Mouse (Mus musculus): Measurements from ENCODE around the gene Iqsec2. TPM values are rescaled to one million over a fixed set of nuclear protein-coding genes. Genes with fewer than 3 reads are reported as not detected.

Gene Iqsec2
- total and polyA plus RNA-seq, 2 experiments from 2014 or later: 51.7 to 131 TPM

- DNase-seq (ENCODE audit: low spot score) (no peak), ATAC-seq (ENCODE audit: insufficient read depth, low read depth) (no peak)
- Histone ChIP-seq H3K27me3 (ENCODE audit: control insufficient read depth, insufficient read depth, low read length) (0 out of 2 replicates have a peak, but pooled peaks cover 4% of the 10 kb centered on the region), H3K4me1 (ENCODE audit: control insufficient read depth, insufficient read depth) (peaks cover 22% of the 10 kb centered on the region), H3K4me3 (ENCODE audit: low read depth, low read length) (no peak overlapping the region), H3K36me3 (replicated peaks; ENCODE audit: control insufficient read depth, insufficient read depth, low read length) (no peaks in the 10 kb centered on the region), H3K9ac (replicated peaks; ENCODE audit: low read depth, low read length) (no peak overlapping the region), H3K27ac (ENCODE audit: low read depth) (no peak overlapping the region), H3K4me2 (ENCODE audit: low read depth, low read length) (no peak overlapping the region), H3K9me3 (replicated peaks; ENCODE audit: control insufficient read depth, low read length) (no peaks in the 10 kb centered on the region)
- 26% methylated on average over 1 of the region's 1 CpGs for WGBS
- TF ChIP-seq EP300 (IDR thresholded peaks at IDR 0.05; ENCODE audit: low read depth): no peak
- no peak for TF ChIP-seq CTCF (IDR thresholded peaks at IDR 0.05; ENCODE audit: low read depth)
Measured at GRCm38 (mm10) chrX:152168521-152168920, 24.5 kb downstream of the Iqsec2 start.

GRCm38 (mm10) chrX:152171041-152172026, 27.3 kb downstream of the Iqsec2 start:
- H3K9ac ChIP-seq (replicated peaks; ENCODE audit: low read depth, low read length): no peak overlapping the region
- H3K4me1 ChIP-seq (ENCODE audit: control insufficient read depth, insufficient read depth): peaks cover 22% of the 10 kb centered on the region
- 46% methylated on average over 6 of the region's 6 CpGs for WGBS
- 0 out of 2 replicates have a peak, but pooled peaks cover 4% of the 10 kb centered on the region for H3K27me3 ChIP-seq (ENCODE audit: control insufficient read depth, insufficient read depth, low read length)
- no peaks in the 10 kb centered on the region for H3K36me3 ChIP-seq (replicated peaks; ENCODE audit: control insufficient read depth, insufficient read depth, low read length)
- H3K4me2 ChIP-seq (ENCODE audit: low read depth, low read length): no peak overlapping the region
- H3K27ac ChIP-seq (ENCODE audit: low read depth): peak overlapping the region; percentile 70
- ATAC-seq (ENCODE audit: insufficient read depth, low read depth): peak; percentile 45
- DNase-seq (ENCODE audit: low spot score): no peak
- H3K9me3 ChIP-seq (replicated peaks; ENCODE audit: control insufficient read depth, low read length): no peaks in the 10 kb centered on the region
- TF ChIP-seq CTCF (IDR thresholded peaks at IDR 0.05; ENCODE audit: low read depth) (no peak), EP300 (IDR thresholded peaks at IDR 0.05; ENCODE audit: low read depth) (no peak)
- no peak overlapping the region for H3K4me3 ChIP-seq (ENCODE audit: low read depth, low read length)

GRCm38 (mm10) chrX:152172487-152172935, 28.4 kb downstream of the Iqsec2 start:
- DNase-seq (ENCODE audit: low spot score): peak; percentile 86
- Histone ChIP-seq H3K9me3 (replicated peaks; ENCODE audit: control insufficient read depth, low read length) (no peaks in the 10 kb centered on the region), H3K27me3 (ENCODE audit: control insufficient read depth, insufficient read depth, low read length) (no peaks in the 10 kb centered on the region), H3K4me1 (ENCODE audit: control insufficient read depth, insufficient read depth) (peaks cover 22% of the 10 kb centered on the region), H3K4me3 (ENCODE audit: low read depth, low read length) (no peak overlapping the region), H3K4me2 (ENCODE audit: low read depth, low read length) (peak overlapping the region; percentile 23; the same call in 1 of the 2 replicates), H3K36me3 (replicated peaks; ENCODE audit: control insufficient read depth, insufficient read depth, low read length) (no peaks in the 10 kb centered on the region), H3K9ac (replicated peaks; ENCODE audit: low read depth, low read length) (no peak overlapping the region), H3K27ac (ENCODE audit: low read depth) (peak overlapping the region; percentile 70)
- 22% methylated on average over 3 of the region's 3 CpGs for WGBS
- ATAC-seq (ENCODE audit: insufficient read depth, low read depth): peak; percentile 90
- no peak for TF ChIP-seq CTCF (IDR thresholded peaks at IDR 0.05; ENCODE audit: low read depth)
- TF ChIP-seq EP300 (IDR thresholded peaks at IDR 0.05; ENCODE audit: low read depth): no peak

GRCm38 (mm10) chrX:152175284-152175683, 31.2 kb downstream of the Iqsec2 start:
- no peaks in the 10 kb centered on the region for H3K36me3 ChIP-seq (replicated peaks; ENCODE audit: control insufficient read depth, insufficient read depth, low read length)
- no peaks in the 10 kb centered on the region for H3K27me3 ChIP-seq (ENCODE audit: control insufficient read depth, insufficient read depth, low read length)
- H3K9ac ChIP-seq (replicated peaks; ENCODE audit: low read depth, low read length): no peak overlapping the region
- H3K27ac ChIP-seq (ENCODE audit: low read depth): no peak overlapping the region
- 24% methylated on average over 3 of the region's 3 CpGs for WGBS
- peaks cover 15% of the 10 kb centered on the region for H3K4me1 ChIP-seq (ENCODE audit: control insufficient read depth, insufficient read depth)
- H3K9me3 ChIP-seq (replicated peaks; ENCODE audit: control insufficient read depth, low read length): no peaks in the 10 kb centered on the region
- TF ChIP-seq EP300 (IDR thresholded peaks at IDR 0.05; ENCODE audit: low read depth): no peak
- peak; percentile 70 for TF ChIP-seq CTCF (IDR thresholded peaks at IDR 0.05; ENCODE audit: low read depth)
- peak; percentile 42; the same call in 1 of the 2 replicates for ATAC-seq (ENCODE audit: insufficient read depth, low read depth)
- H3K4me2 ChIP-seq (ENCODE audit: low read depth, low read length): no peak overlapping the region
- DNase-seq (ENCODE audit: low spot score): no peak
- no peak overlapping the region for H3K4me3 ChIP-seq (ENCODE audit: low read depth, low read length)

GRCm38 (mm10) chrX:152177897-152178296, 33.8 kb downstream of the Iqsec2 start:
- no peak for ATAC-seq (ENCODE audit: insufficient read depth, low read depth)
- H3K27ac ChIP-seq (ENCODE audit: low read depth): no peak overlapping the region
- H3K4me1 ChIP-seq (ENCODE audit: control insufficient read depth, insufficient read depth): peaks cover 7% of the 10 kb centered on the region; the same call in 1 of the 2 replicates
- no peaks in the 10 kb centered on the region for H3K9me3 ChIP-seq (replicated peaks; ENCODE audit: control insufficient read depth, low read length)
- H3K4me2 ChIP-seq (ENCODE audit: low read depth, low read length): no peak overlapping the region
- no peak for DNase-seq (ENCODE audit: low spot score)
- H3K27me3 ChIP-seq (ENCODE audit: control insufficient read depth, insufficient read depth, low read length): no peaks in the 10 kb centered on the region
- no peaks in the 10 kb centered on the region for H3K36me3 ChIP-seq (replicated peaks; ENCODE audit: control insufficient read depth, insufficient read depth, low read length)
- no peak overlapping the region for H3K4me3 ChIP-seq (ENCODE audit: low read depth, low read length)
- no peak for TF ChIP-seq CTCF (IDR thresholded peaks at IDR 0.05; ENCODE audit: low read depth)
- no peak for TF ChIP-seq EP300 (IDR thresholded peaks at IDR 0.05; ENCODE audit: low read depth)
- H3K9ac ChIP-seq (replicated peaks; ENCODE audit: low read depth, low read length): no peak overlapping the region
- WGBS: 89% methylated on average over 2 of the region's 2 CpGs
